Mouse (Mus musculus) v-Abl transformed pro-B cells (cell line): Measurements from ENCODE around the gene Syna.

ENCODE experiments used
- in situ Hi-C, 2 experiments: fragments of 400-800 bp; cut with MboI; formaldehyde crosslinking; loops; one replicate each; pipeline ENCODE4 v1.15.1; 2025; ENCODE audit not compliant: unreplicated experiment in 2 of 2

Syna gene

GRCm38 (mm10) chr5:134536036-134536435 is 23.9 kb downstream of the Syna start:
- in situ Hi-C loops = no loop called here

GRCm38 (mm10) chr5:134532417-134532816 is 27.6 kb downstream of the Syna start:
- in situ Hi-C loops = no loop called here

- in situ Hi-C loops = no loop called here
These were observed 28.4 kb downstream of the Syna start for GRCm38 (mm10) chr5:134531585-134531984.

- in situ Hi-C loops = no loop called here
These were observed 29.1 kb downstream of the Syna start for GRCm38 (mm10) chr5:134530830-134531229.

GRCm38 (mm10) chr5:134528488-134528887 is 31.5 kb downstream of the Syna start:
- in situ Hi-C loops = no loop called here

- in situ Hi-C loops = no loop called here
These were observed 33.8 kb downstream of the Syna start for GRCm38 (mm10) chr5:134525971-134526711.

- in situ Hi-C loops = no loop called here
These were observed 36.2 kb downstream of the Syna start for GRCm38 (mm10) chr5:134523728-134524127.

GRCm38 (mm10) chr5:134522524-134522923 is 37.4 kb downstream of the Syna start:
- in situ Hi-C loops = no loop called here

- in situ Hi-C loops = no loop called here
These were observed 38.2 kb downstream of the Syna start for GRCm38 (mm10) chr5:134521806-134522205.

GRCm38 (mm10) chr5:134521131-134521530 is 38.8 kb downstream of the Syna start:
- in situ Hi-C loops = no loop called here

GRCm38 (mm10) chr5:134520120-134520519 is 39.9 kb downstream of the Syna start:
- in situ Hi-C loops = no loop called here

GRCm38 (mm10) chr5:134519471-134519870 is 40.5 kb downstream of the Syna start:
- in situ Hi-C loops = no loop called here

- in situ Hi-C loops = no loop called here
These were observed 47.9 kb downstream of the Syna start for GRCm38 (mm10) chr5:134512086-134512485.

- in situ Hi-C loops = no loop called here
These were observed 49.7 kb downstream of the Syna start for GRCm38 (mm10) chr5:134510266-134510665.

- in situ Hi-C loops = loop anchor here (5.0 kb wide), 1 partner anchor 108 kb away; the partner anchor contains the start of gene Lat2 (in 2 of the 2)
These were observed 51.0 kb downstream of the Syna start for GRCm38 (mm10) chr5:134508965-134509364.
